ENCODE assay signal across 9 mouse cellular contexts in the genomic region with DNA sequence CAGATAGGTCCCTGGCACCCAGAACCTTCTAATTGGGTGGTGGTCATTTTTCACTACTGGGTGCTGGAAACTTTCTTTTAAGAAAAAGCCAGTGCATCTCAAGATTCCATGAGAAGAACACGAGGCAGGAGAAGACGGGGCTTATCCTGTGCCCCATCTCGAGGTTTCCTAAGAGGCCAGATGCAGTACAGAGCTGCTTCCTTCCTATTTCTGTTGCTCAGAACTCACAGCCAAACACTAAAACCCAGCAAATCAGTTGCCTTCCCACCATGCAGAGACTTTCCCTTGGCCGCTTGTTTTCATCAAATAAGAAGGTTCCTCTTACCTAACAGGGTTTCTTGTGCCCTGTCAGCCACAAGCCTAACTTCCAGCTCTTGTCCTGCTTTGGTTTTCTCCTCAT.
A peak's percentile ranks its signal among the peaks of the same experiment; 100 is the strongest.
DNase-seq lines count a peak whose midpoint lies in the region; ATAC-seq lines count a peak whose summit lies in the region.
"Had no signal": no experiment of that assay in that cellular context is flagged by ENCODE, and none has a peak within 500 bp of the region (broad histone marks: within the 10 kb centered on the region; RNA-seq: fewer than 3 reads in every experiment).

No protein-coding gene starts in this region.

- H3K9ac ChIP-seq in heart, embryonic 11.5 days (ENCODE audit: low read depth, low read length) = no peak overlapping the region
- H3K9ac ChIP-seq in midbrain, embryonic 11.5 days (ENCODE audit: low read length) = no peak overlapping the region
- H3K9ac ChIP-seq: midbrain, embryonic 12.5 days had no signal

- peak; percentile 56 for DNase-seq in layer of hippocampus, adult 9-11 months
- DNase-seq in layer of hippocampus, adult 8-10 months (ENCODE audit: low spot score in 2 of 2) = no peak
- DNase-seq in MEL-GATA-1-ER (ENCODE audit: extremely low read depth, low read depth) = peak; percentile 77
- DNase-seq in midbrain, embryonic 11.5 days (ENCODE audit: low spot score, missing footprints) = no peak
- DNase-seq in right cerebral cortex, postnatal 36 days (ENCODE audit: low spot score in 2 of 2) = no peak
- DNase-seq: right cerebral cortex, postnatal 4 days had no signal

- H3K9me3 ChIP-seq in heart, embryonic 11.5 days (replicated peaks; ENCODE audit: control insufficient read depth, low read length) = no peaks in the 10 kb centered on the region
- H3K9me3 ChIP-seq in midbrain, embryonic 11.5 days (ENCODE audit: control insufficient read depth, low read length) = no peaks in the 10 kb centered on the region
- H3K9me3 ChIP-seq: midbrain, embryonic 12.5 days had no signal

- H3K36me3 ChIP-seq in heart, embryonic 11.5 days (ENCODE audit: control insufficient read depth, insufficient read depth, low read length) = no peaks in the 10 kb centered on the region
- H3K36me3 ChIP-seq in macrophage (ENCODE audit: inconsistent target) = no peaks in the 10 kb centered on the region
- no peaks in the 10 kb centered on the region for H3K36me3 ChIP-seq in midbrain, embryonic 11.5 days (ENCODE audit: control insufficient read depth, insufficient read depth, low read length)
- H3K36me3 ChIP-seq: midbrain, embryonic 12.5 days had no signal

- no peak overlapping the region for H3K4me3 ChIP-seq in heart, embryonic 11.5 days (ENCODE audit: low read depth, low read length)
- no peak overlapping the region for H3K4me3 ChIP-seq in macrophage (ENCODE audit: inconsistent target)
- H3K4me3 ChIP-seq in midbrain, embryonic 11.5 days (ENCODE audit: low read depth, low read length) = no peak overlapping the region
- H3K4me3 ChIP-seq: midbrain, embryonic 12.5 days had no signal

- H3K27me3 ChIP-seq in heart, embryonic 11.5 days (ENCODE audit: control insufficient read depth, insufficient read depth, low read length) = no peaks in the 10 kb centered on the region
- H3K27me3 ChIP-seq in midbrain, embryonic 11.5 days (ENCODE audit: control insufficient read depth, insufficient read depth, low read length) = no peaks in the 10 kb centered on the region
- H3K27me3 ChIP-seq: midbrain, embryonic 12.5 days had no signal

- WGBS in heart, embryonic 11.5 days (ENCODE audit: insufficient replicate concordance) = 63% methylated on average over 4 of the region's 4 CpGs
- 1% methylated on average over 4 of the region's 4 CpGs for WGBS in macrophage (ENCODE audit: missing documents)
- WGBS in midbrain, embryonic 11.5 days = 76% methylated on average over 4 of the region's 4 CpGs

- peaks cover 9% of the 10 kb centered on the region; the same call in 1 of the 2 replicates for H3K4me1 ChIP-seq in heart, embryonic 11.5 days (ENCODE audit: control insufficient read depth, insufficient read depth, low read length)
- no peaks in the 10 kb centered on the region for H3K4me1 ChIP-seq in midbrain, embryonic 11.5 days (ENCODE audit: control insufficient read depth, insufficient read depth, low read length)
- H3K4me1 ChIP-seq: midbrain, embryonic 12.5 days had no signal

- no peak overlapping the region for H3K4me2 ChIP-seq in heart, embryonic 11.5 days
- no peak overlapping the region for H3K4me2 ChIP-seq in midbrain, embryonic 11.5 days
- H3K4me2 ChIP-seq: midbrain, embryonic 12.5 days had no signal

- ATAC-seq in heart, embryonic 11.5 days (replicated peaks; ENCODE audit: insufficient number of reproducible peaks, low FRiP score, low TSS enrichment) = no peak
- ATAC-seq in midbrain, embryonic 11.5 days (ENCODE audit: low FRiP score) = no peak

- no peaks in the 10 kb centered on the region for H3K79me2 ChIP-seq in macrophage (ENCODE audit: inconsistent target)

- H3K27ac ChIP-seq in heart, embryonic 11.5 days (ENCODE audit: low read depth, low read length) = peak overlapping the region; percentile 55
- peak overlapping the region; percentile 97 for H3K27ac ChIP-seq in macrophage
- no peak overlapping the region for H3K27ac ChIP-seq in midbrain, embryonic 11.5 days (ENCODE audit: low read depth, low read length)
- H3K27ac ChIP-seq: midbrain, embryonic 12.5 days had no signal

Comparison
In these comparisons a context has a peak if more than half of its experiments do, and no peak if none do; other contexts are left out.
1. DNase-seq: peak in layer of hippocampus, adult 9-11 months (single experiment) and MEL-GATA-1-ER (single experiment); none in layer of hippocampus, adult 8-10 months (0 of 2), midbrain, embryonic 11.5 days (single experiment) and right cerebral cortex, postnatal 36 days (0 of 2).